Mouse (Mus musculus): ENCODE measurements around the gene Rusc2.

GRCm38 (mm10) chr4:43367787-43368186 is 14.0 kb upstream of the Rusc2 start:
- TF ChIP-seq CTCF (IDR thresholded peaks at IDR 0.05; ENCODE audit: extremely low read depth, insufficient read depth, low read length) (no peak), POLR2A (IDR thresholded peaks at IDR 0.05; ENCODE audit: extremely low read depth, insufficient read depth, low read length) (no peak)
